Mouse (Mus musculus): ENCODE data around the gene Psme2b.
A peak's percentile ranks its signal among the peaks of the same experiment; 100 is the strongest.
"Not testable (repeated sequence)": the region's sequence is repeated elsewhere in the genome, so short reads cannot be mapped to it uniquely, and the experiment has no call there.

The Psme2b gene

GRCm38 (mm10) chr11:48901567-48901930 lies 44.4 kb downstream of the Psme2b start:
- not testable (repeated sequence) for DNase-seq (ENCODE audit: low read depth, low spot score)

- DNase-seq (ENCODE audit: low read depth, low spot score), result not testable (repeated sequence)
These were observed 45.1 kb downstream of the Psme2b start for GRCm38 (mm10) chr11:48900654-48901566.

GRCm38 (mm10) chr11:48898812-48899431 lies 47.1 kb downstream of the Psme2b start:
- peak; percentile 80 for DNase-seq (ENCODE audit: low read depth, low spot score)

Data from 3T3-L1 (cell line).